Mouse (Mus musculus) G1E (cell line): ENCODE results near the gene Tm4sf5.

ENCODE experiments used
- CTCF ChIP-seq: IDR thresholded peaks from 2 replicates; pipeline ENCODE4 v1.5.1; 2012; ENCODE audit warnings: low read depth, low read length, inconsistent platforms, mixed read lengths
- GATA1 ChIP-seq: IDR thresholded peaks from 2 replicates; pipeline ENCODE4 v1.6.1; 2012; ENCODE audit warnings: borderline replicate concordance, low read length, inconsistent platforms, mixed read lengths
- GATA2 ChIP-seq: IDR thresholded peaks from 2 replicates; pipeline ENCODE4 v1.6.1; 2012; ENCODE audit warnings: low read depth, low read length, inconsistent platforms, borderline replicate concordance
- POLR2AphosphoS5 ChIP-seq: IDR thresholded peaks from 2 replicates; pipeline ENCODE4 v1.6.1; 2012; ENCODE audit warnings: low read depth, low read length, inconsistent platforms; ENCODE audit not compliant: insufficient replicate concordance
- TAL1 ChIP-seq: conservative IDR thresholded peaks from 2 replicates; pipeline ENCODE4 v1.6.1; 2012; ENCODE audit warnings: low read depth, low read length, inconsistent platforms, mixed read lengths

DNA sequence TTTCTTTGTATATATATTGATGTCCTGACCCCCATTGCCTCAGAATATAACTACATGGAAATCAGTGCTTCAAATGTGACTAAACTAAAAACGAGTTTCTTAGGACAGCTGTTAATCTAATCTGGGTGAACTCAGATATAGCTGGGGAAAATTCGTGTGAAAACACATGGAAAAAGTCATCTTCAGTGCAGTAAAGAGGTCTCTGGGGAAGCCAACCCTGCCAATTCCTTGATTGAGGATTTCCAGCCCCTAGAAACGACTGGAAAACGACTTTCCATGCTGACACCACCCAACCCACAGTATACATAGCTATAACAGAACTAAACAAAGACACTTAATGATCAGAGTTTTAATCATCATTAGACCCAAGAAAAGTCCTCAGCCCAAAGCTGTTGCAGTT, 17.2 kb upstream of the Tm4sf5 start:
- TF ChIP-seq CTCF (no peak), TAL1 (no peak), GATA1 (no peak), POLR2AphosphoS5 (no peak), GATA2 (no peak)
